Mouse (Mus musculus) intestine, embryonic 16.5 days (tissue): ENCODE results near the gene Entr1. TPM values are rescaled to one million over a fixed set of nuclear protein-coding genes. Genes with fewer than 3 reads are reported as not detected.

Experiments used
- ATAC-seq: fragments of 200-750 bp; cut with Nextera tagmentation; 2 replicates; pipeline ENCODE4 v1.8.0; 2017; ENCODE audit warnings: moderate TSS enrichment, moderate library complexity
- H3K27ac ChIP-seq: fragments of 300-500 bp; sonication (generic); 2 replicates; pipeline ENCODE4 v1.5.1; 2014; ENCODE audit warnings: mild to moderate bottlenecking, low read length
- H3K27me3 ChIP-seq: fragments of 300-500 bp; sonication (generic); replicated peaks from 2 replicates; pipeline ENCODE4 v1.6.1; 2014; ENCODE audit warnings: low read length, control low read depth, mixed read lengths; ENCODE audit not compliant: control insufficient read depth, insufficient read depth
- H3K36me3 ChIP-seq: fragments of 300-500 bp; sonication (generic); 2 replicates; pipeline ENCODE4 v1.6.1; 2014; ENCODE audit warnings: low read length, control low read depth; ENCODE audit not compliant: control insufficient read depth, insufficient read depth
- H3K4me1 ChIP-seq: fragments of 300-500 bp; sonication (generic); 2 replicates; pipeline ENCODE4 v1.6.1; 2014; ENCODE audit warnings: low read length, control low read depth, mixed read lengths; ENCODE audit not compliant: control insufficient read depth, insufficient read depth
- H3K4me2 ChIP-seq: fragments of 300-500 bp; sonication (generic); 2 replicates; pipeline ENCODE4 v1.6.1; 2014; ENCODE audit warnings: low read depth, low read length, control low read depth
- H3K4me3 ChIP-seq: fragments of 300-500 bp; sonication (generic); 2 replicates; pipeline ENCODE4 v1.5.1; 2014; ENCODE audit warnings: mild to moderate bottlenecking, low read length
- H3K9ac ChIP-seq: fragments of 300-500 bp; sonication (generic); 2 replicates; pipeline ENCODE4 v1.6.1; 2014; ENCODE audit warnings: low read depth, low read length
- H3K9me3 ChIP-seq: fragments of 300-500 bp; sonication (generic); 2 replicates; pipeline ENCODE4 v1.6.1; 2016; ENCODE audit warnings: low read length, control low read depth; ENCODE audit not compliant: control insufficient read depth
- WGBS: fragments of 180-500 bp; shearing (Covaris S2); extraction: QIAGEN DNeasy Blood & Tissue Kit; methylation state at CpG from one replicate; pipeline ENCODE4 v1.1.7; 2014; 5-methylcytosine and 5-hydroxymethylcytosine counted together
- polyA plus RNA-seq: library from polyadenylated mRNA; unstranded; fragments of >200 nt; fragmentation: Nextera tagmentation; extraction: Ambion mirVana; gene quantifications from 2 replicates; pipeline ENCODE4 v1.2.1, GENCODE M21; 2015

The Entr1 gene
- polyA plus RNA-seq, 1 experiment from 2014 or later: 88.4 TPM

DNA sequence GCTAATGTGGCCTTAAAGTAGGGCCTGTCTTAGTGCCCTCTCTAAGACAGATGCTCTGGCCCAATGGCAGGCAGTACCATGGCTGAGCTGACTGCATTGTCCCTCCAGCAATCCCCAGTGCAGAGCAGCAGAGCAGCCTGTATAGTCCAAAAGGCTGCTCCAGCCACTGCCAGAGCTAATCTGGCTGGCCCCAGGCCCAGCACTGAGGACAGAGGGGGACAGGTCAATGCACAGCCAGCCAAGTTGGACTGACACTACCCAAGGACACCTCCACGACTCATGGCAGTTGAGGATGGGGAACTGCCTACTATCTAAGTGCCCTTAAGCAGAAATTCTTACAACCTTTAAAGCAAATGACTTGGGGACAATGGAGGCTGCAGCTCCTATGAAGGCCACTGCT lies 20.5 kb downstream of the Entr1 start:
- no peak for ATAC-seq
- no peaks in the 10 kb centered on the region for H3K27me3 ChIP-seq
- no peaks in the 10 kb centered on the region for H3K9me3 ChIP-seq
- H3K27ac ChIP-seq: no peak overlapping the region
- H3K4me3 ChIP-seq: no peak overlapping the region
- no peak overlapping the region for H3K4me2 ChIP-seq
- H3K36me3 ChIP-seq: peaks cover 45% of the 10 kb centered on the region
- peaks cover 2% of the 10 kb centered on the region; the same call in 1 of the 2 replicates for H3K4me1 ChIP-seq
- no peak overlapping the region for H3K9ac ChIP-seq
- 95% methylated on average over 1 of the region's 1 CpGs for WGBS

DNA sequence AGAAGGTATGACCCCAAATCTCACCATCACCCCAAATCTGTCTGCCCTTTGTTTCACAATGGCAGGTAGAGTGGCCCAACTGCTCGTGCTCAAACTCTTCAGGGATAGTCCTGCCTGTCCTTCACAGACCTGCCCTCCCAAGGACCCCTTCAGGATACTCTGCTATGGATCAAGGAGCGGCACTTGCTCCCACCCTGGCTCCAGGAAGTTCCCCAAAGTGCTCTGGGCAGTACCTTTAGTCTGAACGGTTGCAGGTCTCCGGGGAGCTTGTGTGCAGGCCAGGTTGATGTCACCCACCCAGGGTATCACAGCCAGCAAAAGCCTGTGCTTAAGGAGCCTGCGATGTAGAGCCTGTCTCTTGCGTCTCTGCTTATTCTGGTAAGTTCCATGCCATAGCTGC lies 21.2 kb downstream of the Entr1 start:
- Histone ChIP-seq H3K27me3 (no peaks in the 10 kb centered on the region), H3K4me3 (no peak overlapping the region), H3K27ac (no peak overlapping the region), H3K9ac (no peak overlapping the region), H3K4me2 (no peak overlapping the region), H3K9me3 (no peaks in the 10 kb centered on the region), H3K36me3 (peaks cover 45% of the 10 kb centered on the region), H3K4me1 (peaks cover 2% of the 10 kb centered on the region; the same call in 1 of the 2 replicates)
- ATAC-seq: no peak
- 94% methylated on average over 6 of the region's 6 CpGs for WGBS

DNA sequence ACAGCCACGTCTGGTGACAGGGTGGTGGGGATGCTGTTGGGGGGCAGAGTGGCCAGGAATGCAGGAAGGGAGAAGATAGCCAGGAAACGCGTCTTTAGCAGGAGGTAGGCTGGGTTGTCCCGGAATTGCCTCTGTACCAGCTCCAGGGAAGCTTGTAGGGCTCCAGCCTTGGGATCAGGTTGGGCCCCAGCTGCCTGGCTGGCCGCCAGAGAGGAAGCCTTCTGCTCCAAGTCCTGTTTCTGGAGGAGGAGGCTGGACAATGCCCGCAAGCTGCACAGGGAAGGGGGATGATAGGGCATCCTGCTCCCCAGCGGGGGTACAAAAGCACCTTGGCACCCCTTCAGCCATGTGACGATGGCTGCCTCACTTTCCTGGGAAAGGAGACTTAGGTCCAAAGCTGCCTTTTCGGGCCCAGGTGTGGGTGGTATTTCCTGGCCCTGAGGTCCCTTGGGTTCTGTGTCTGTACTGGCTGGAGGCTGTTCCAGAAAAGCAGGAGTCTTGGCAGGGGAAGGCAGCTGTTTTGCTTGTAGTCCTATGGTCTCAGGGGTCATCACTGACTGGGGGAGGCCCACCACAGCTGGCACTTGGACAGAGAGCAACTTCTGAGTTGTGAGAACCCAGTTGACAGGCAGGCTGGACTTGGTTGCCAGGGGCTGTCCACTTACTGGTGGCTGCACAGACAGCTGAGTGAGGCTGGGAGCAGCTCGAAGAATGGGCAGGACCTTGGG lies 24.2 kb downstream of the Entr1 start:
- no peak overlapping the region for H3K4me3 ChIP-seq
- H3K27me3 ChIP-seq: no peaks in the 10 kb centered on the region
- peaks cover 29% of the 10 kb centered on the region for H3K36me3 ChIP-seq
- H3K9ac ChIP-seq: no peak overlapping the region
- no peak for ATAC-seq
- no peak overlapping the region for H3K4me2 ChIP-seq
- no peaks in the 10 kb centered on the region for H3K9me3 ChIP-seq
- WGBS: 81% methylated on average over 10 of the region's 10 CpGs
- H3K4me1 ChIP-seq: peaks cover 2% of the 10 kb centered on the region; the same call in 1 of the 2 replicates
- H3K27ac ChIP-seq: no peak overlapping the region; the same call in 1 of the 2 replicates

- Histone ChIP-seq H3K27me3 (no peaks in the 10 kb centered on the region), H3K9ac (no peak overlapping the region), H3K36me3 (peaks cover 23% of the 10 kb centered on the region), H3K9me3 (no peaks in the 10 kb centered on the region), H3K4me2 (no peak overlapping the region), H3K4me3 (no peak overlapping the region), H3K27ac (no peak overlapping the region), H3K4me1 (peaks cover 2% of the 10 kb centered on the region; the same call in 1 of the 2 replicates)
- no peak for ATAC-seq
- WGBS: 45% methylated on average over 5 of the region's 5 CpGs
Observed at GRCm38 (mm10) chr2:26363481-26363880, 25.6 kb downstream of the Entr1 start.

GRCm38 (mm10) chr2:26362991-26363390 lies 26.1 kb downstream of the Entr1 start:
- H3K27ac ChIP-seq: no peak overlapping the region
- ATAC-seq: no peak
- peaks cover 22% of the 10 kb centered on the region for H3K36me3 ChIP-seq
- H3K27me3 ChIP-seq: no peaks in the 10 kb centered on the region
- H3K4me1 ChIP-seq: peaks cover 2% of the 10 kb centered on the region; the same call in 1 of the 2 replicates
- H3K4me3 ChIP-seq: no peak overlapping the region
- WGBS: 85% methylated on average over 5 of the region's 5 CpGs
- H3K9me3 ChIP-seq: no peaks in the 10 kb centered on the region
- H3K4me2 ChIP-seq: no peak overlapping the region
- H3K9ac ChIP-seq: no peak overlapping the region

- WGBS: 37% methylated on average over 3 of the region's 3 CpGs
- Histone ChIP-seq H3K4me3 (no peak within 1 kb of the TSS), H3K27ac (no peak within 1 kb of the TSS), H3K4me1 (peaks cover 2% of the 10 kb centered on the region; the same call in 1 of the 2 replicates), H3K4me2 (no peak within 1 kb of the TSS), H3K27me3 (no peaks in the 10 kb centered on the region), H3K9ac (peak within 1 kb of the TSS; percentile 8; the same call in 1 of the 2 replicates), H3K9me3 (no peaks in the 10 kb centered on the region), H3K36me3 (peaks cover 15% of the 10 kb centered on the region; the same call in 1 of the 2 replicates)
- no peak for ATAC-seq
Observed at GRCm38 (mm10) chr2:26360772-26361171, 28.3 kb downstream of the Entr1 start, which contains the start of gene Card9. Gene Card9, minus strand, starts transcription at chr2:26360918.

DNA sequence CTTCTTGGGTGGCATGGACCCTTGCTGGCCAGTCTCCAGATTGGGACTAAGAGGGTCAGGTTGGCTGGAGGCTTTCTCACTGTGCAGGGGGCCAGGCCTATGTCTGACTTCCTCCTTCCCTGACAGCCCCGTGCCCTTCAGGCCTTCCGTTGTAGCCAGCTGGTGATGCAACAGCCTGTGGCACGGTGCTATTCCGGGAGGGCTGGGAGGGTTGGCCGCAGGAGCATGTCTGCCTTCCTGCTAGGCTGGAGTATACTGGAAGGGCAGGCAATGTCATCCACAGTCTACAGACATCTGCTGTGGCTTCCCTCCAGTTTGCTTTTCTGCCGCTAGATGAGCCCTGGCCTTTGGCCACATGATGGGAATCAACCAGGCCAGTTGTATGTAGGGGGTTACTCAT lies 29.1 kb downstream of the Entr1 start:
- no peak overlapping the region for H3K9ac ChIP-seq
- peaks cover 2% of the 10 kb centered on the region; the same call in 1 of the 2 replicates for H3K4me1 ChIP-seq
- 92% methylated on average over 6 of the region's 6 CpGs for WGBS
- no peak overlapping the region for H3K27ac ChIP-seq
- ATAC-seq: no peak
- no peak overlapping the region for H3K4me3 ChIP-seq
- H3K27me3 ChIP-seq: no peaks in the 10 kb centered on the region
- no peak overlapping the region for H3K4me2 ChIP-seq
- H3K9me3 ChIP-seq: no peaks in the 10 kb centered on the region
- H3K36me3 ChIP-seq: peaks cover 11% of the 10 kb centered on the region; the same call in 1 of the 2 replicates

DNA sequence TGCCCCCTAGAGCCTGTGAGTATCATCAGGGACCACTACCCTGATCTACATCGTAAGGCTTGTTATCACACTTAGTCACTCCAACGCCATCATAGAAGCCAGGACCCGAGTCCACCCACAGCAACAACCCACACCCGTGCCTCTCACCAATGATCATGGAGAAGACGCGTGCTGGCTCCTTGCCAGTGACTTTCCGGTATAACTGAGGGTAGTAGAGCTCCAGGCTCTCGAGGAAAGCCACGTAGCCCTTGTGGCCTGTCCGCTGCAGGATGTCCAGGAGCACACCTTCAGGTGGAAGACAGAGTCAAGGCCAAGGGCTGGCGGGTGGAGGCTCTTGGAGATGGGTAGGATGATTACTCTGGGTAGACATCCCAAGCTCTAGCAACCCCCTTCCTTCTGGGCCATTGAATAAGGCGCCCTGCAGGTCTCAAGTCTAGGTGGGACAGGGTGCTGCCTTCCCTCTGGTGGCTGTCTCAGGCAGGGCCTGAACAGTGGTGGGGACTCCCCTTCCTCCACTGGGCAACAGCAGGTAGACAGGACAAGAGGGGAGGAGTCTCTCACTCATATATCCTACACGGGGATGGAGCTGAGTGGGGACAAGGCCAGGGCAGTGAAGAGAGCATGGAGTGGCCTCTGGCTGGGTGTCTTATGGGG lies 30.3 kb downstream of the Entr1 start:
- Histone ChIP-seq H3K9me3 (no peaks in the 10 kb centered on the region), H3K4me3 (no peak overlapping the region), H3K27ac (no peak overlapping the region), H3K9ac (no peak overlapping the region), H3K4me2 (no peak overlapping the region), H3K4me1 (no peaks in the 10 kb centered on the region), H3K36me3 (0 out of 2 replicates have a peak, but pooled peaks cover 5% of the 10 kb centered on the region), H3K27me3 (no peaks in the 10 kb centered on the region)
- no peak for ATAC-seq
- 89% methylated on average over 13 of the region's 13 CpGs for WGBS

DNA sequence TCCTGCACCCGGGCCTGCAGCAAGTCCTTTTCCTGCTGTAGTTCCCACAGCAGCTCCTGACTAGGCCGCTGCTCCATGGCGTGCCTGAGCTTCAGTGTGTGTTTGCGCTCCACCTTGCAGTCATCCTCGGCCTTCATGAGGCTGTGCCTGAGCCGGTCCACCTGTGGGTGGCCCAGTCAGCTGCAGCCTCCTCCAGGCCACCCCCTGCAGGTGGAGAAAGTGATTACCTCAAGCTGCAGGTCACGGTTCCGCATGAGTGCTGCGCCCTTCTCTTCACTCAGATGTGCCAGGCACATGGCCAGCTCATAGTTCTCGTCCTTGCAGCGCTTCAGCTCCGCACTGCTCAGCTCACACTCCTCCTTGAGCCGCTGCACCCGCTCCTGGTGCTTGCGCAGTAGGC lies 31.6 kb downstream of the Entr1 start:
- WGBS: 45% methylated on average over 15 of the region's 15 CpGs

More for the DNA sequence above, 31.6 kb downstream of the Entr1 start:
- no peak overlapping the region for H3K9ac ChIP-seq
- no peaks in the 10 kb centered on the region for H3K27me3 ChIP-seq
- H3K9me3 ChIP-seq: no peaks in the 10 kb centered on the region
- no peak overlapping the region for H3K4me2 ChIP-seq
- ATAC-seq: no peak
- no peaks in the 10 kb centered on the region for H3K36me3 ChIP-seq
- H3K4me3 ChIP-seq: no peak overlapping the region
- no peak overlapping the region for H3K27ac ChIP-seq
- peaks cover 5% of the 10 kb centered on the region for H3K4me1 ChIP-seq
